Mouse (Mus musculus): ENCODE data around the gene Slc35f4.
"Not testable (repeated sequence)": the region's sequence is repeated elsewhere in the genome, so short reads cannot be mapped to it uniquely, and the experiment has no call there.

Slc35f4 gene

DNA sequence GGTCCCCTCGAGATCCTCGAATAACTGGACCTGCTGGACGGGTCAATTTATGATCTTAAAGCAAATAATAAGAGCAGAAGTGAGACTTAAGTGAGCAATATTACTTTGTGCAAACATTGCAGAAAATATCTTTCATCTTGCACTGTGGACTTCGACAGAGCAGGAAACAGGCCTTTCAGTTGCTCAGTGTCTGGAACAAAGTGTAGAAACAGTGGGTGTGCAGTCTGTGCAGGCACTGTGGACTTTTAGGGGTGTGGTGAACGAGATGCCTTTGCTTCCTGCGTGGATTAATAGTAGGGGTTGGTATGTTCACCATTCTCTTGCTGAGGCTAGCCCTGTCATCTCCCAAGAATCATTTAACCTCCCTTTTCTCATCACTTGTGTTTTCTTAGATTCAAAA, 247.0 kb downstream of the Slc35f4 start:
- DNase-seq (ENCODE audit: low spot score), result no peak

DNA sequence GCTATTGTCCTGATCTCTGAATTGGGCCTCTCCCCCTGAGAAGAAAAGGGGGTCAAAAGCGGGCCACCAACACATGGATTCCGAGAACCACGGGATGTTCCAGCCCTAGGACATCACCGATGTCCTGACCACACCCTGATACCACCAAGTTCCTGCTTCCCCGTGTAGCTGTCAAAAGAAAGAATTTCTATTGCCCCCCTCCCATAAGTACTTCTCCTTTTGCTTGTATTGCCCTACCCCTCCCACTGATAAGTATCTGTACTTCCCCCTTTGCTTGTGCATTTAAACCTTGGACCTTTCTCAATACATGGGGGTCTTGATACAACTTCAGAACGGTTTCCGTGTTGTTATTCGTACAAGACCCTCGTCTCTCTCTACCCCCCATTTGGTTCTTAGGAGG, 247.4 kb downstream of the Slc35f4 start:
- not testable (repeated sequence) for DNase-seq (ENCODE audit: low spot score)

DNA sequence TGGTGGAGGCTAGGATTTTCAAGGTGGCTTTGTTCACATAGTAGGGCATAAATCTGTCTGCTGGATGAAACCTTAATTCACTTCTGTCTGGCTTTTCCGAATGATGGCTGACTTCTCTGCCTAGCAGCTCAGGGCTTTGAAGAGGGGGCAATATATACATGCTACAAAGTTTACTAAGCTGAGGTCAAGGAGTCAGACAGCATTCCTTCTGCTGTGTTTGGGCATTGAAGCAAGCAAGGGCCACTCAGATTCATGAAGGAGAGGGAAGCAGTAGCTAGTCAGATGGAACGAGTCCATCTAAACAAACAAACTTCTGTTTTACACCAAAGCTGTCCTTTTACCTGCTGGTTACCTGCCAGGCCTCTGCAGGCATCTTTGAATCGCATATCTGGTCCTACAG, 248.2 kb downstream of the Slc35f4 start:
- DNase-seq (ENCODE audit: low spot score), result no peak

DNA sequence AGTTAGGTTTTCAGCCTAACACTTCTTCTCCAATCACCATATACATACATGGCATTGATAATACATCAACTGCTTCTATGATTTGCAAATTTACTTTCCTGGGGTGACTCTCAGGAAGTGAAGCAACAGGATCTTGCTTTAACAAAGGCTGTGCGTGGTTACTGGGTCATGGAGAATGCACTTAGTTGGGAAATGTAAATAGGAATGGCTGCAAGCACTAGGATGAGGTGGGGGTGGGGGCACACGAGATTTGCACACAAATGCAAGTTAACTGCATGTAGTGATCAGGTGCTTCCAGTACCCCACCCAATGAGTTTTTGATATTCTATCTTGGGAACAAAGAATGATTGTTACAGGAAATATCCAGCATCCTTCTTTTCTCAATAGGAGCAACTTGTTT, 250.5 kb downstream of the Slc35f4 start:
- no peak for DNase-seq (ENCODE audit: low spot score)

DNA sequence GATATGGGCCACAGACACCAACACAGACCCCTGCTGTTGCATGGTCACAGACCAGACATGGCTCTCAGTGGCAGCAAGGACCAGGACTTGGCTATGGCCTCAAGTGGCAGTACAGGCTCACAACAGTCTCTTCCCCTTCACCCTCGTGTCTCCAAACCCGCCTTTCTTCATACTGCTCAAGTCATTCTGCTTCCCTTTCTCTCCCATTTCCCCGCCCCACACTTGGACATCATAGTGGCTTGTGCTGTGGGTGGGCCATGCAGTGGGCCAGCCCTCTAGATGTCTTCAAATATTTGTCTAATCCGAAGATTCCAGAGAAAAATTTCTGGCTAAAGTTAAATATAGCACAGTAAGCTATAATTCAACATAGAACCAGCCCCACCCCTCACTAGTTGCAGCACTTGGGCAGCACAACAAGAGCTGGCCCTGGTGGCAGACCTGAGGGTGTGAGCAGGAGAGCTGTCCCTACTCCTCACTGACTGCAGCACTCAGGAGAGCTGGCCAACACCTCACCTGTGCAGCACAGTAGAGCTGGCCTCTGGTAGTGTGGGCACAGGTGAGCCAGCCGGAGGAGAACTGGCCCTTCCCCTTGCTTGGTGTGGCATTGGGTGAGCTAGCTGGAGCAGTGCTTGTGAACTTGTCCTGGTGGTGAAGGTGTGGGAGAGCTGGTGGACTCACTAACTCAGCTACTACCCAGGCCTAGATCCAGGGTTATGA, 260.4 kb downstream of the Slc35f4 start:
- DNase-seq (ENCODE audit: low spot score), result no peak
